Mouse (Mus musculus) lung, adult 2 months (tissue): ENCODE results near the gene Rbbp5.

Source experiments
- CTCF ChIP-seq: fragments of 200-500 bp; IDR thresholded peaks from 2 replicates; pipeline ENCODE4 v1.5.1; 2011; ENCODE audit warnings: mild to moderate bottlenecking, low read length, control low read depth; ENCODE audit not compliant: insufficient read depth
- POLR2A ChIP-seq: fragments of 200-500 bp; IDR thresholded peaks from 2 replicates; pipeline ENCODE4 v1.6.1; 2011; ENCODE audit warnings: low read depth, mild to moderate bottlenecking, control low read depth, low read length, borderline replicate concordance; ENCODE audit errors: extremely low read depth

GRCm38 (mm10) chr1:132518621-132519020 is 41.5 kb downstream of the Rbbp5 start:
- TF ChIP-seq CTCF (no peak), POLR2A (no peak)
